Mouse (Mus musculus): ENCODE measurements around the gene Grin2b.

- no peak for TF ChIP-seq POLR2A (IDR thresholded peaks at IDR 0.05; ENCODE audit: insufficient read length, low read depth)
- TF ChIP-seq E2F4 (IDR thresholded peaks at IDR 0.05; ENCODE audit: insufficient read depth) = no peak
- no peak for TF ChIP-seq SRF (IDR thresholded peaks at IDR 0.05; ENCODE audit: control insufficient read depth, insufficient read length, low read depth)
- no peak for TF ChIP-seq USF1 (IDR thresholded peaks at IDR 0.05; ENCODE audit: low read depth)
- no peak for TF ChIP-seq POLR2AphosphoS2 (IDR thresholded peaks at IDR 0.05; ENCODE audit: insufficient read length, low read depth)
- TF ChIP-seq MYOG (IDR thresholded peaks at IDR 0.05; ENCODE audit: control insufficient read depth in 1 of 3, insufficient read depth in 1 of 3, insufficient read length in 2 of 3, low read depth in 2 of 3) = no peak
These were observed 498.9 kb downstream of the Grin2b start for GRCm38 (mm10) chr6:135674380-135674779.
